Mouse (Mus musculus): ENCODE data around the gene Vmn2r16. TPM values are rescaled to one million over a fixed set of nuclear protein-coding genes. Genes with fewer than 3 reads are reported as not detected.

Vmn2r16 gene
- polyA plus RNA-seq (2012; fragmentation: generic; extraction: Trizol), result not detected

DNA sequence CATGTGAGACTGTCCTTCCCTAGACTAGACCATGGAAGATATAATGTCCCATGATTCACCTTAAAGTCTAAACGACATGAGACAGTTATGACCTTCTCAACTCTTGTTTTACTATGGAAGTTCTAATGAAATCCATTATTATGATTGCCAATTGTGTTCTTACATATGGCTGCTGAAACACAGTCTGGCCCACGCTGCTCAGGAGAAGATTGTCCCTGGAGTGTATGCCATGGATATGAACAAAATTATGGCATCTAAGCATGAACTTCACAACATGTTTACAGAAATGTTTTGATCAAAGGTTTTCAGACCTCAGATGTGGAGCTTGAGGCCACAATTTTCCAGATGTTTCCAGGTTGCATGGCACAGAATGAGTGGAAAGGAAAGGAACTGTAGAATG, at the start of gene Vmn2r16:
Gene Vmn2r16 (plus strand): TSS at position 301 of the 400 bp plus-strand sequence.
- Histone ChIP-seq H3K36me3 (ENCODE audit: control insufficient read depth, insufficient read depth) (no peaks in the 10 kb centered on the region), H3K27me3 (ENCODE audit: control insufficient read depth, insufficient read depth, insufficient read length) (no peaks in the 10 kb centered on the region), H3ac (ENCODE audit: control insufficient read depth, insufficient read length) (no peak within 1 kb of the TSS), H3K4me2 (ENCODE audit: low read depth) (no peak within 1 kb of the TSS), H3K79me2 (ENCODE audit: control insufficient read depth, insufficient read depth) (no peaks in the 10 kb centered on the region), H3K4me3 (no peak within 1 kb of the TSS)
- TF ChIP-seq MAX (IDR thresholded peaks at IDR 0.05; ENCODE audit: low read depth), result no peak
- TF ChIP-seq REST (IDR thresholded peaks at IDR 0.05; ENCODE audit: insufficient read depth, insufficient read length), result no peak
- no peak for TF ChIP-seq E2F4 (IDR thresholded peaks at IDR 0.05; ENCODE audit: insufficient read depth)
- TF ChIP-seq USF1 (IDR thresholded peaks at IDR 0.05; ENCODE audit: low read depth), result no peak
- TF ChIP-seq MYOD1 (IDR thresholded peaks at IDR 0.05; ENCODE audit: control insufficient read depth in 1 of 3, insufficient read length in 2 of 3, low read depth in 2 of 3), result no peak
- TF ChIP-seq POLR2AphosphoS2 (IDR thresholded peaks at IDR 0.05; ENCODE audit: insufficient read length, low read depth), result no peak
- no peak for TF ChIP-seq SRF (IDR thresholded peaks at IDR 0.05; ENCODE audit: control insufficient read depth, insufficient read length, low read depth)
- TF ChIP-seq TCF12 (IDR thresholded peaks at IDR 0.05; ENCODE audit: insufficient read depth, poor library complexity, severe bottlenecking), result no peak
- no peak for TF ChIP-seq TCF3 (IDR thresholded peaks at IDR 0.05; ENCODE audit: insufficient read length, low read depth)
- TF ChIP-seq CEBPB (IDR thresholded peaks at IDR 0.05; ENCODE audit: insufficient read depth, poor library complexity, severe bottlenecking), result no peak
- TF ChIP-seq MYOG (IDR thresholded peaks at IDR 0.05; ENCODE audit: control insufficient read depth in 1 of 3, insufficient read depth in 1 of 3, insufficient read length in 2 of 3, low read depth in 2 of 3), result no peak

- Histone ChIP-seq H3K79me2 (ENCODE audit: control insufficient read depth, insufficient read depth) (no peaks in the 10 kb centered on the region), H3K4me2 (ENCODE audit: low read depth) (no peak overlapping the region), H3K4me3 (no peak overlapping the region), H3K36me3 (ENCODE audit: control insufficient read depth, insufficient read depth) (no peaks in the 10 kb centered on the region), H3ac (ENCODE audit: control insufficient read depth, insufficient read length) (no peak overlapping the region), H3K27me3 (ENCODE audit: control insufficient read depth, insufficient read depth, insufficient read length) (no peaks in the 10 kb centered on the region)
- TF ChIP-seq USF1 (IDR thresholded peaks at IDR 0.05; ENCODE audit: low read depth), result no peak
- no peak for TF ChIP-seq CEBPB (IDR thresholded peaks at IDR 0.05; ENCODE audit: insufficient read depth, poor library complexity, severe bottlenecking)
- TF ChIP-seq MAX (IDR thresholded peaks at IDR 0.05; ENCODE audit: low read depth), result no peak
- TF ChIP-seq REST (IDR thresholded peaks at IDR 0.05; ENCODE audit: insufficient read depth, insufficient read length), result no peak
- no peak for TF ChIP-seq TCF3 (IDR thresholded peaks at IDR 0.05; ENCODE audit: insufficient read length, low read depth)
- TF ChIP-seq TCF12 (IDR thresholded peaks at IDR 0.05; ENCODE audit: insufficient read depth, poor library complexity, severe bottlenecking), result no peak
- no peak for TF ChIP-seq POLR2AphosphoS2 (IDR thresholded peaks at IDR 0.05; ENCODE audit: insufficient read length, low read depth)
- no peak for TF ChIP-seq SRF (IDR thresholded peaks at IDR 0.05; ENCODE audit: control insufficient read depth, insufficient read length, low read depth)
- no peak for TF ChIP-seq POLR2A (IDR thresholded peaks at IDR 0.05; ENCODE audit: insufficient read length, low read depth)
- TF ChIP-seq MYOG (IDR thresholded peaks at IDR 0.05; ENCODE audit: control insufficient read depth in 1 of 3, insufficient read depth in 1 of 3, insufficient read length in 2 of 3, low read depth in 2 of 3), result no peak
- TF ChIP-seq E2F4 (IDR thresholded peaks at IDR 0.05; ENCODE audit: insufficient read depth), result no peak
- TF ChIP-seq MYOD1 (IDR thresholded peaks at IDR 0.05; ENCODE audit: control insufficient read depth in 1 of 3, insufficient read length in 2 of 3, low read depth in 2 of 3), result no peak
Observed at GRCm38 (mm10) chr5:109294655-109295054, 35.3 kb upstream of the Vmn2r16 start.

GRCm38 (mm10) chr5:109297544-109297943, 32.4 kb upstream of the Vmn2r16 start, which contains the start of gene Vmn2r15:
Gene Vmn2r15, minus strand, starts transcription at chr5:109297644.
- Histone ChIP-seq H3ac (ENCODE audit: control insufficient read depth, insufficient read length) (no peak within 1 kb of the TSS), H3K4me2 (ENCODE audit: low read depth) (no peak within 1 kb of the TSS), H3K4me3 (no peak within 1 kb of the TSS), H3K27me3 (ENCODE audit: control insufficient read depth, insufficient read depth, insufficient read length) (no peaks in the 10 kb centered on the region), H3K36me3 (ENCODE audit: control insufficient read depth, insufficient read depth) (no peaks in the 10 kb centered on the region), H3K79me2 (ENCODE audit: control insufficient read depth, insufficient read depth) (no peaks in the 10 kb centered on the region)
- TF ChIP-seq POLR2AphosphoS2 (IDR thresholded peaks at IDR 0.05; ENCODE audit: insufficient read length, low read depth) (no peak), POLR2A (IDR thresholded peaks at IDR 0.05; ENCODE audit: insufficient read length, low read depth) (no peak), SRF (IDR thresholded peaks at IDR 0.05; ENCODE audit: control insufficient read depth, insufficient read length, low read depth) (no peak), MYOG (IDR thresholded peaks at IDR 0.05; ENCODE audit: control insufficient read depth in 1 of 3, insufficient read depth in 1 of 3, insufficient read length in 2 of 3, low read depth in 2 of 3) (no peak), REST (IDR thresholded peaks at IDR 0.05; ENCODE audit: insufficient read depth, insufficient read length) (no peak)

DNA sequence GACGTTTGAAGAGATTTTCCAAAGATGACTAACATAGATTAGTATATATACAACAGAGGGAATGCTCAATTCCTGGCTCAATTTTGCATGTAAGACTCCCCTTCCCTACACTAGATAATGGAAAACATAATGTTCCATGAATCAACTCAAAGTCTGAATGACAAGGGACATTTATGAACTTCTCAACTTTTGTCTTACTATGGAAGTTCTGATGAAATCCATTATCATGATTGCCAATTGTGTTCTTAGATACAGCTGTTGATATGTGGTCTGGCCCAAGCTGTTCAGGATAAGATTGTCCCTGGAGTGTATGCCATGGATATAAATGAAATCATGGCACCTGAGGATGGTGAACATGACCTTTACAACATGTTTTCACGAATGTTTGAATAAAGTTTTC, 89.4 kb downstream of the Vmn2r16 start, which contains the start of gene Vmn2r17:
Gene Vmn2r17 (plus strand): TSS at position 301 of the 400 bp plus-strand sequence.
- Histone ChIP-seq H3K36me3 (ENCODE audit: control insufficient read depth, insufficient read depth) (no peaks in the 10 kb centered on the region), H3ac (ENCODE audit: control insufficient read depth, insufficient read length) (no peak within 1 kb of the TSS), H3K4me3 (no peak within 1 kb of the TSS), H3K79me2 (ENCODE audit: control insufficient read depth, insufficient read depth) (no peaks in the 10 kb centered on the region), H3K27me3 (ENCODE audit: control insufficient read depth, insufficient read depth, insufficient read length) (no peaks in the 10 kb centered on the region), H3K4me2 (ENCODE audit: low read depth) (no peak within 1 kb of the TSS)
- TF ChIP-seq MAX (IDR thresholded peaks at IDR 0.05; ENCODE audit: low read depth) (no peak), TCF3 (IDR thresholded peaks at IDR 0.05; ENCODE audit: insufficient read length, low read depth) (no peak), USF1 (IDR thresholded peaks at IDR 0.05; ENCODE audit: low read depth) (no peak), REST (IDR thresholded peaks at IDR 0.05; ENCODE audit: insufficient read depth, insufficient read length) (no peak), POLR2A (IDR thresholded peaks at IDR 0.05; ENCODE audit: insufficient read length, low read depth) (no peak), MYOG (IDR thresholded peaks at IDR 0.05; ENCODE audit: control insufficient read depth in 1 of 3, insufficient read depth in 1 of 3, insufficient read length in 2 of 3, low read depth in 2 of 3) (no peak), CEBPB (IDR thresholded peaks at IDR 0.05; ENCODE audit: insufficient read depth, poor library complexity, severe bottlenecking) (no peak), MYOD1 (IDR thresholded peaks at IDR 0.05; ENCODE audit: control insufficient read depth in 1 of 3, insufficient read length in 2 of 3, low read depth in 2 of 3) (no peak), POLR2AphosphoS2 (IDR thresholded peaks at IDR 0.05; ENCODE audit: insufficient read length, low read depth) (no peak), TCF12 (IDR thresholded peaks at IDR 0.05; ENCODE audit: insufficient read depth, poor library complexity, severe bottlenecking) (no peak), E2F4 (IDR thresholded peaks at IDR 0.05; ENCODE audit: insufficient read depth) (no peak)

Other genes with a start within 250 kb of the Vmn2r16 start
- not detected for gene Vmn2r12, start 232.2 kb upstream of the Vmn2r16 start, polyA plus RNA-seq (2012; fragmentation: generic; extraction: Trizol)
- 0.04 TPM for gene Vmn2r13, start 138.0 kb upstream of the Vmn2r16 start, polyA plus RNA-seq (2012; fragmentation: generic; extraction: Trizol)
- not detected for gene Vmn2r14, start 105.5 kb upstream of the Vmn2r16 start, polyA plus RNA-seq (2012; fragmentation: generic; extraction: Trizol)
- not detected for gene Vmn2r15, start 32.5 kb upstream of the Vmn2r16 start, polyA plus RNA-seq (2012; fragmentation: generic; extraction: Trizol)
- not detected for gene Vmn2r17, start 89.5 kb downstream of the Vmn2r16 start, polyA plus RNA-seq (2012; fragmentation: generic; extraction: Trizol)
- 16.3 TPM for gene Crlf2, start 228.8 kb downstream of the Vmn2r16 start, polyA plus RNA-seq (2012; fragmentation: generic; extraction: Trizol)